Mouse (Mus musculus) layer of hippocampus, adult 11-12 months (tissue): ENCODE data around the gene Inhbb.

Source experiments
- DNase-seq: peaks from one replicate; pipeline ENCODE4 v3.0.0; 2022; ENCODE audit warnings: low spot score

The Inhbb gene

DNA sequence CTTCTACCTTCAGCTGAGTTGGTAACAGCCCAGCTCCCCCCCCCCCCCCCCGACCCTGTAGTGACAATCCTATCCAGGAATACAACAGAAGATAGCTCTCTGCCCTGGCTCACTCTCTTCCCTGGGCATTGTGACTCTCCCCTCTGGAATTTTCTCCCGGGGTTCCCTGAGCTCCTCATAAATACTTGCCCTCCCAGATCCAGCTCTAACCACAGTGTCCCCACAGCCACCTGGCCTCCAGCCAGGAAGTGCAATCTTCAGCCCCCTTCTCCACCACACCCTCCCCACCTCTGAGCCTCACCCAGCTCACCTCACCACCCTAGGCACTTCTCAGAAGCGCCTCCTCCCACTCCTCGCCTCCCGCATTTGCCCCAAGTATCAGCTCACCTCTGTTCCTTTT lies 46.7 kb downstream of the Inhbb start:
- DNase-seq, result no peak

GRCm38 (mm10) chr1:119367546-119367945 lies 54.5 kb downstream of the Inhbb start:
- DNase-seq, result no peak

GRCm38 (mm10) chr1:119366315-119366714 lies 55.7 kb downstream of the Inhbb start:
- no peak for DNase-seq
